In genomic region chr13:92491923-92492322, GRCm38 (mm10) we compare ENCODE assay signal across 17 mouse cellular contexts. TPM values are rescaled to one million over a fixed set of nuclear protein-coding genes. Genes with fewer than 3 reads are reported as not detected.
"Had no signal": no experiment of that assay in that cellular context is flagged by ENCODE, and none has a peak within 500 bp of the region (broad histone marks: within the 10 kb centered on the region; RNA-seq: fewer than 3 reads in every experiment).

No protein-coding gene starts in this region.

- H3K27ac ChIP-seq: lung, embryonic 15.5 days; macrophage; midbrain, embryonic 13.5 days; midbrain, embryonic 15.5 days; neural tube, embryonic 12.5 days; stomach, embryonic 15.5 days; stomach, postnatal 0 days had no signal

- H3K4me3 ChIP-seq: lung, embryonic 15.5 days; megakaryocyte, embryonic 14.5 days; midbrain, embryonic 13.5 days; midbrain, embryonic 15.5 days; neural tube, embryonic 12.5 days; stomach, embryonic 15.5 days had no signal

- DNase-seq: lung, adult 2 months; lung, postnatal 14 days; lung, postnatal 36 days; right cerebral cortex, postnatal 14 days; thymus, adult 2 months; thymus, postnatal 25 days; thymus, postnatal 4 days had no signal

- H3K9me3 ChIP-seq: lung, embryonic 15.5 days; megakaryocyte, embryonic 14.5 days; midbrain, embryonic 13.5 days; midbrain, embryonic 15.5 days; neural tube, embryonic 12.5 days; stomach, embryonic 15.5 days had no signal

- H3K27me3 ChIP-seq: lung, embryonic 15.5 days; megakaryocyte, embryonic 14.5 days; midbrain, embryonic 13.5 days; midbrain, embryonic 15.5 days; neural tube, embryonic 12.5 days; stomach, embryonic 15.5 days had no signal

- ATAC-seq: lung, postnatal 0 days; midbrain, embryonic 13.5 days; midbrain, embryonic 15.5 days had no signal

- H3K9ac ChIP-seq: lung, embryonic 15.5 days; midbrain, embryonic 13.5 days; midbrain, embryonic 15.5 days; neural tube, embryonic 12.5 days; stomach, embryonic 15.5 days had no signal

- H3K4me2 ChIP-seq: lung, embryonic 15.5 days; midbrain, embryonic 11.5 days; midbrain, embryonic 13.5 days; midbrain, embryonic 15.5 days; neural tube, embryonic 12.5 days; stomach, embryonic 15.5 days had no signal

- H3K4me1 ChIP-seq: lung, embryonic 15.5 days; megakaryocyte, embryonic 14.5 days; midbrain, embryonic 13.5 days; midbrain, embryonic 15.5 days; neural tube, embryonic 12.5 days; stomach, embryonic 15.5 days had no signal

RNA-seq across cellular contexts. Expression of gene Fam151b, which starts 8.1 kb away (rescaled TPM):
- polyA plus RNA-seq: midbrain, embryonic 11.5 days; neural tube, embryonic 12.5 days had no signal
